In genomic region chr17:30749391-30749790, GRCm38 (mm10) we compare ENCODE assay signal across 28 mouse cellular contexts.
"Had no signal": no experiment of that assay in that cellular context is flagged by ENCODE, and none has a peak within 500 bp of the region (broad histone marks: within the 10 kb centered on the region; RNA-seq: fewer than 3 reads in every experiment).

No protein-coding gene starts in this region.

- DNase-seq: left cerebral cortex, postnatal 4 days; liver; liver, embryonic 13.5 days; liver, postnatal 0 days; lung, adult 18-20 months; lung, adult 2 months; lung, embryonic 14.5 days; lung, postnatal 10 days; lung, postnatal 14 days; lung, postnatal 36 days; lung, postnatal 4 days; midbrain, embryonic 14.5 days had no signal

- H3K36me3 ChIP-seq: limb, embryonic 10.5 days; limb, embryonic 12.5 days; limb, embryonic 13.5 days; limb, embryonic 15.5 days; liver, embryonic 12.5 days; liver, embryonic 13.5 days; liver, embryonic 15.5 days; lung, embryonic 15.5 days; midbrain, embryonic 12.5 days; midbrain, embryonic 13.5 days; midbrain, embryonic 15.5 days; neural tube, embryonic 12.5 days; neural tube, embryonic 13.5 days had no signal

- H3K9me3 ChIP-seq: limb, embryonic 10.5 days; limb, embryonic 12.5 days; limb, embryonic 13.5 days; limb, embryonic 15.5 days; liver, embryonic 12.5 days; liver, embryonic 13.5 days; liver, embryonic 15.5 days; lung, embryonic 15.5 days; midbrain, embryonic 12.5 days; midbrain, embryonic 13.5 days; midbrain, embryonic 15.5 days; neural tube, embryonic 12.5 days; neural tube, embryonic 13.5 days had no signal

- H3K4me3 ChIP-seq: limb, embryonic 10.5 days; limb, embryonic 12.5 days; limb, embryonic 13.5 days; limb, embryonic 15.5 days; liver, embryonic 12.5 days; liver, embryonic 13.5 days; liver, embryonic 15.5 days; lung, embryonic 15.5 days; megakaryocyte, embryonic 14.5 days; midbrain, embryonic 12.5 days; midbrain, embryonic 13.5 days; midbrain, embryonic 15.5 days; myocyte; neural tube, embryonic 12.5 days; neural tube, embryonic 13.5 days had no signal

- H3K27me3 ChIP-seq: limb, embryonic 12.5 days; limb, embryonic 13.5 days; liver, embryonic 12.5 days; liver, embryonic 13.5 days; liver, embryonic 15.5 days; lung, embryonic 15.5 days; midbrain, embryonic 12.5 days; midbrain, embryonic 13.5 days; midbrain, embryonic 15.5 days; neural tube, embryonic 12.5 days; neural tube, embryonic 13.5 days had no signal

- H3K27ac ChIP-seq: limb, embryonic 10.5 days; limb, embryonic 12.5 days; limb, embryonic 13.5 days; limb, embryonic 15.5 days; liver, embryonic 12.5 days; liver, embryonic 13.5 days; liver, embryonic 14.5 days; liver, embryonic 15.5 days; lung, embryonic 15.5 days; macrophage; midbrain, embryonic 12.5 days; midbrain, embryonic 13.5 days; midbrain, embryonic 15.5 days; neural tube, embryonic 12.5 days; neural tube, embryonic 13.5 days had no signal

- H3K4me1 ChIP-seq: limb, embryonic 10.5 days; limb, embryonic 12.5 days; limb, embryonic 13.5 days; limb, embryonic 15.5 days; liver, embryonic 12.5 days; liver, embryonic 13.5 days; liver, embryonic 15.5 days; lung, embryonic 15.5 days; megakaryocyte, embryonic 14.5 days; neural tube, embryonic 12.5 days had no signal
